Comparison of ENCODE assay signal across 8 mouse cellular contexts in the genomic region with DNA sequence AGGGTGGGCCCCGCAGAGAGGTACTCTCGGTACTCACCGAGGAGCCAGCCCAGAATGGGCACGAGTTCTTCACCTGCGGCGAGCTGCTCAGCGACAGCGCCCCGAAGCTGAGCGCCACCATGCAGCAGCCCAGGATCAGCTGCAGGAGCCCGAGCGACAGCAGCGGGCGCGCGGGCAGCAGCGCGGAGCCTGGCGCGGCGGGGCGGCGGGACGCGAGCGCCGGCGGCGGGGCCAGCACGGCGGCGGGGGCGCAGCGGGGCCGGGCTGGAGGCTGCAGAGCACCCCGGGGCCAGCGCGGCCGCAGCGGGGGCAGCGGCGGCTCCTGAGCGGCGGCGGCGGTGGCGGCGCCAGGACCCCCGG. TPM values are rescaled to one million over a fixed set of nuclear protein-coding genes. Genes with fewer than 3 reads are reported as not detected.
DNase-seq lines count a peak whose midpoint lies in the region; ATAC-seq lines count a peak whose summit lies in the region.

No protein-coding gene starts in this region.

- no peak for DNase-seq in frontal cortex, postnatal 25 days (ENCODE audit: low spot score in 2 of 2)
- DNase-seq in adrenal gland, postnatal 36 days = peak; percentile 40 to 60
- peak; percentile 70 for DNase-seq in intestine, embryonic 14.5 days (ENCODE audit: low spot score)
- no peak for DNase-seq in liver, embryonic 13.5 days
- DNase-seq in retina, embryonic 14.5 days (ENCODE audit: low spot score) = peak; percentile 48

- under 1% methylated on average over 47 of the region's 49 CpGs for WGBS in forebrain, embryonic 15.5 days
- 0% methylated on average over 26 of the region's 49 CpGs for WGBS in intestine, embryonic 14.5 days
- under 1% methylated on average over 36 of the region's 49 CpGs for WGBS in liver, embryonic 13.5 days (ENCODE audit: insufficient replicate concordance)

- peak; percentile 95 for ATAC-seq in frontal cortex, adult (ENCODE audit: low TSS enrichment)
- peak; percentile 78 for ATAC-seq in forebrain, embryonic 15.5 days (replicated peaks)
- peak; percentile 59; the same call in 1 of the 2 replicates for ATAC-seq in intestine, embryonic 14.5 days (replicated peaks; ENCODE audit: low FRiP score, low TSS enrichment, low read depth)
- ATAC-seq in liver, embryonic 13.5 days (ENCODE audit: low read depth) = 0 out of 2 replicates have a peak, but pooled peaks have one; percentile 5
- no peak for ATAC-seq in megakaryocyte-erythroid progenitor cell, adult 5-6 weeks (replicated peaks; ENCODE audit: low FRiP score, low TSS enrichment, poor library complexity, severe bottlenecking)

- peaks cover 38% of the 10 kb centered on the region for H3K27me3 ChIP-seq in forebrain, embryonic 15.5 days
- H3K27me3 ChIP-seq in intestine, embryonic 14.5 days (replicated peaks; ENCODE audit: control insufficient read depth, insufficient read depth, low read length) = peaks cover 46% of the 10 kb centered on the region
- H3K27me3 ChIP-seq in liver, embryonic 13.5 days = peaks cover 57% of the 10 kb centered on the region

- H3K9me3 ChIP-seq in forebrain, embryonic 15.5 days = no peaks in the 10 kb centered on the region
- H3K9me3 ChIP-seq in intestine, embryonic 14.5 days (ENCODE audit: control insufficient read depth, low read length) = no peaks in the 10 kb centered on the region
- no peaks in the 10 kb centered on the region for H3K9me3 ChIP-seq in liver, embryonic 13.5 days (replicated peaks)

- H3K27ac ChIP-seq in forebrain, embryonic 15.5 days (replicated peaks) = no peak overlapping the region
- H3K27ac ChIP-seq in intestine, embryonic 14.5 days (ENCODE audit: low read depth) = no peak overlapping the region
- H3K27ac ChIP-seq in liver, embryonic 13.5 days = no peak overlapping the region

- H3K4me3 ChIP-seq in forebrain, embryonic 15.5 days = peak overlapping the region; percentile 63
- peak overlapping the region; percentile 65 for H3K4me3 ChIP-seq in intestine, embryonic 14.5 days (ENCODE audit: low read depth, low read length)
- H3K4me3 ChIP-seq in liver, embryonic 13.5 days (replicated peaks) = peak overlapping the region; percentile 55

- peak overlapping the region; percentile 56 for H3K9ac ChIP-seq in forebrain, embryonic 15.5 days (replicated peaks)
- peak overlapping the region; percentile 48 for H3K9ac ChIP-seq in intestine, embryonic 14.5 days (ENCODE audit: low read length)
- no peak overlapping the region for H3K9ac ChIP-seq in liver, embryonic 13.5 days

- H3K36me3 ChIP-seq in forebrain, embryonic 15.5 days = no peaks in the 10 kb centered on the region
- no peaks in the 10 kb centered on the region for H3K36me3 ChIP-seq in intestine, embryonic 14.5 days (ENCODE audit: control insufficient read depth, insufficient read depth, low read length)
- no peaks in the 10 kb centered on the region for H3K36me3 ChIP-seq in liver, embryonic 13.5 days

- peaks cover 16% of the 10 kb centered on the region for H3K4me1 ChIP-seq in forebrain, embryonic 15.5 days
- 0 out of 2 replicates have a peak, but pooled peaks cover 3% of the 10 kb centered on the region for H3K4me1 ChIP-seq in intestine, embryonic 14.5 days (replicated peaks; ENCODE audit: control insufficient read depth, insufficient read depth, low read length)
- no peaks in the 10 kb centered on the region for H3K4me1 ChIP-seq in liver, embryonic 13.5 days (replicated peaks)

- peak overlapping the region; percentile 96 for H3K4me2 ChIP-seq in forebrain, embryonic 15.5 days (replicated peaks)
- H3K4me2 ChIP-seq in intestine, embryonic 14.5 days (ENCODE audit: low read length) = peak overlapping the region; percentile 86
- H3K4me2 ChIP-seq in liver, embryonic 13.5 days = peak overlapping the region; percentile 67

RNA-seq across cellular contexts. Expression of gene Fam189a2, which starts 0.3 kb away (rescaled TPM):
- 1 to 10 TPM; 6.8 to 8.2 TPM for total RNA-seq in adrenal gland, postnatal 36 days (2021)
- 0.48 and 0.57 TPM in 2 replicates for polyA plus RNA-seq in forebrain, embryonic 15.5 days (2015; fragmentation: Nextera tagmentation; extraction: Ambion mirVana)
- polyA plus RNA-seq in intestine, embryonic 14.5 days (2014; fragmentation: Nextera tagmentation; extraction: Ambion mirVana) = 1.1 and 1.4 TPM in 2 replicates
- 0.03 and 0.05 TPM in 2 replicates for polyA plus RNA-seq in liver, embryonic 13.5 days (2015; fragmentation: Nextera tagmentation; extraction: Ambion mirVana)
- total RNA-seq in megakaryocyte-erythroid progenitor cell, adult 5-6 weeks (2014; fragmentation: Nextera tagmentation) = not detected in 2 replicates
- not detected in 2 replicates for total RNA-seq in megakaryocyte-erythroid progenitor cell, adult 5-6 weeks (2017)

Comparison
In these comparisons a context has a peak if more than half of its experiments do, and no peak if none do; other contexts are left out.
1. DNase-seq: peak in adrenal gland, postnatal 36 days (2 of 2), intestine, embryonic 14.5 days (single experiment) and retina, embryonic 14.5 days (single experiment); none in frontal cortex, postnatal 25 days (0 of 2) and liver, embryonic 13.5 days (single experiment).
2. Peak in every context shown above with its lines, with median percentiles within 50 percentile points of each other: H3K4me2 ChIP-seq and H3K4me3 ChIP-seq.